Mouse (Mus musculus): Measurements from ENCODE around the gene Taf15. TPM values are rescaled to one million over a fixed set of nuclear protein-coding genes. Genes with fewer than 3 reads are reported as not detected.

Taf15 gene
- total RNA-seq, 2 experiments from 2014 or later, result 52.0 to 62.1 TPM

DNA sequence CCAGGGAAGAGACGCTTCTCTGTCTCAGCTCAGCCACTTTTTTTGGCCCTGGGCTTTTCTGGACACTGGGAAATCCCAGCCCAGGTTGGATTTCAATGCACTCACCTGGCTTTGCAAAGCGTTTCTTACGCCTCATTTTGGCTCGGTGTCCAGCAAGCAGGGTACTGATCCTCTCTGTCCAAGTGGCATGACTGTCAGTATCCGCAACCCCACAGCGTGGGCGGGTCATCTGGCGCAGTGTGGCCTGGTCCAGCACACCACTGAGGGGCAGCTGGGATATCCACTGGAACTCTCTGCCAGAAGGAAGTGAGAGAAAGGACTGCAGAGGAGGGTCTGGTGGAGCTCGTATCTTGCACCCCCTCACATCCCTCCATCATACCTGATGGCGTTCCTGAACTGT is 21.6 kb upstream of the Taf15 start:
- no peak for DNase-seq (ENCODE audit: low spot score in 2 of 2)
- intact Hi-C loops (cut with DNase I), result no loop called here

DNA sequence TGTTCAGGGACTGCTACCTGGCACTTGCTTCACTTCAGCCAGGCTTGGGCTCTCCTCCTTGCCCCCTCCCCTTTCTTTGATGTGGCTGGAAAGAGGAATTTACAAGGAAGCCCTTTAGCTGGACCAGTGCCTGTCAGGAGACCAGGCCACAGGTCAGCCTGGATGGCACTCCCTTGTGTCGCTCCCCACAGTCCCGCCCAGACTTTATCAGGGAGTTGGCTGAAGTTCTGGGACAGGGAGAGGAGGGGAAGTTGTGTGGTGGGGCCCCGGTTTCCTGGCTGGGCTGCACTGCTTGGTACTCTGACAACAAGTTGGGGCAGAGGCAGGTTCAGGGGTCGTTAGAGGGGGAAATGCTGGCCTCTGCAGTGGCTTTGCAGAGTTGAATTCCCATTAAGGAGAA is 18.3 kb upstream of the Taf15 start:
- DNase-seq (ENCODE audit: low spot score in 2 of 2), result no peak
- intact Hi-C loops (cut with DNase I), result no loop called here

DNA sequence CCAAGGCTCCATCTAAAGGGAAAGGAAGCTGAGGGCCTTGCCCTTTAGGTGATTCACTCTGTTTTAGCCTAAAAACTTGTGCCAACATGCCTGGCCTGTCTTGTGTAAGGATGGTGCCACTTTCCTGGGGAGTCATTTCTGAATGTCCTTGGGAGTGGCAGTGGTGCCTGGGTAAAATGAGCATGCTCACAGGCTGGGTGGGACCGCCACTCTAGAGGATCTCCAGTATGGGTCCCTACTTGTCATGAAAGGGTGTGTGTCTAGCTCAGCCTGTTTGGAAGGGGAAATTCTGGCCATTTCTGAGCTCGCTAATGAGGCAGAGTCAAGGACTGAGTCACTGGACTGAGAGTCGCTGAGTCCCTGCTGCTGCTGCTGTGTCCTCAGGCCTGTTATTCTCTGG is 17.3 kb upstream of the Taf15 start:
- no peak for DNase-seq (ENCODE audit: low spot score in 2 of 2)

DNA sequence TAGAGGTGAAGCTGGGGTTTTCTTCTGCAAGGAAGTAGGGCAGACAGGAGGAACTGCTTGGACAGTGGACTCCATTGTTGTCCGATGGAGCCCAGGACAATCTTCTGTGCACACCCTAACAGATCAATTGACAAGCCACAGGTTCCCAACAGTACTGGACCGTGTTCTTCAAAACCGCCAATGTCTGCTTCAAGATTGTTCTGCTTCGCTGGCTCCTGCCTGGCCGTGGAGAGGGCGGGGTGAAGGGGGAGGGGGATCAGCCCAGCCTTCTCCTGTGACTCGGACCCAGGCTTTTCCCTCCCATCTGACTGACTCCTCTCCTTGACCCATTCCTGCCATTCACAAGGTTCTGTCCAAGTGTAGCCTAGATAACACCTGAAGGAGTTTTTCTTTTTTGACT is 15.6 kb upstream of the Taf15 start:
- intact Hi-C loops (cut with DNase I), result no loop called here
- DNase-seq (ENCODE audit: low spot score in 2 of 2), result no peak

More for the DNA sequence above, 17.3 kb upstream of the Taf15 start:
- intact Hi-C loops (cut with DNase I), result no loop called here

DNA sequence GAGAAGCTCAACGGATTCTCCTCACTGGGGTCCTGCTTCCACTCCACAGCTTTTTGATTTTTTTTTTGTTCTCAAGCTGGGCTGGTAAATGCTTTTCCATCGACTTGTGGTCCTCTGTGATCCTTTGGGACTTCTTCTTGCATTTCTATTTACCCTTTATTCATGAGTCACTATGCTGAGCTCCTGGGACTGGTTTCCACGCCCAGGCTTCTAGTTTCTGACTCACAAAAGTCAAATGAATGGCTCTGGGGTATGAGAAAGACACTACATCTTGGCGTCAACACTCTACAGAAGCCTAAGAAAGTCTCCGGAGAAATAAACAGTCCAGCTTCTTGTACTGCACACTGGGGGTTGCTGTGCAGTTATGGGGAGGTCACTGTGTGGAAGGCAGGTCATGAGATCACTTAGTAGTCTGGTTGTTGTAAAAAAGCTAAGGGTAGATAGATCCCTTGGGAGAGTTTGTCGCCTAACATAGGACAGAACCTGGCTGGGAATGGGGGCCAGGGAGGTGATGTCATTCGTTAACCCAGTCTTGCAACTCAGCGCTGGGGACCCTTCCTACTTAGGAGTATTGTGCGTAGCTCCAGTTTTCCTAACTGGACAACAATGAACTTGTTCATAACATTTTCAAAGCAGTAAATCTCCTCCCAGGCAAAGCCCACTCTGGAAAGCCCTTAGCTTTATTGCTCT is 14.8 kb upstream of the Taf15 start:
- intact Hi-C loops (cut with DNase I), result no loop called here
- no peak for DNase-seq (ENCODE audit: low spot score in 2 of 2)

DNA sequence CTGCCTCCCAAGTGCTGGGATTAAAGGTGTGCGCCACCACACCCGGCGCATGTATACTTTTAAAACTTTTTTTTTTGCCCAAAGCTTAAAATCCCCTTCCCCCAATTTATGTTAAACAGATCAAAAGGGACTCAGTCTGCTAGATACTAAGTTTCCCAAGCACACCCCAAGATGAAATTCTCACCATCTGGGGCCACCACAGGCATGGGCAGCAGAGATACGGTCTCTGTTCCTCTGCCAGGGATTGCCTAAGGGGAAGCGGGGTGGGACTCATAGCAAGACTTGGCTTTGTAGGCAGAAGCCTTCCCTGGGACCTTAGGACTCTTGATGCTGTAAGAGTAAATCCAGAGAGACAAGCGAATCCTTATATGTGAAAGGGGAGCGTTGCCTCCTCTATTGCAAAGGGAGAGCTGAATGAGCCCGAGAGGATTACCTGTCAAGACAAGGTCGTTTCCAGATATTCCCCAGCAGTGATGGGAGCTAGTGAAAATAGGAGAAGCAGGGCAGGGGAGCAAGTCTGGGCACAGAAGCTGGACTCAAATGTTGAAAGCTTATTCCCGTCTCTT is 11.3 kb upstream of the Taf15 start:
- no peak for DNase-seq (ENCODE audit: low spot score in 2 of 2)
- intact Hi-C loops (cut with DNase I), result no loop called here

DNA sequence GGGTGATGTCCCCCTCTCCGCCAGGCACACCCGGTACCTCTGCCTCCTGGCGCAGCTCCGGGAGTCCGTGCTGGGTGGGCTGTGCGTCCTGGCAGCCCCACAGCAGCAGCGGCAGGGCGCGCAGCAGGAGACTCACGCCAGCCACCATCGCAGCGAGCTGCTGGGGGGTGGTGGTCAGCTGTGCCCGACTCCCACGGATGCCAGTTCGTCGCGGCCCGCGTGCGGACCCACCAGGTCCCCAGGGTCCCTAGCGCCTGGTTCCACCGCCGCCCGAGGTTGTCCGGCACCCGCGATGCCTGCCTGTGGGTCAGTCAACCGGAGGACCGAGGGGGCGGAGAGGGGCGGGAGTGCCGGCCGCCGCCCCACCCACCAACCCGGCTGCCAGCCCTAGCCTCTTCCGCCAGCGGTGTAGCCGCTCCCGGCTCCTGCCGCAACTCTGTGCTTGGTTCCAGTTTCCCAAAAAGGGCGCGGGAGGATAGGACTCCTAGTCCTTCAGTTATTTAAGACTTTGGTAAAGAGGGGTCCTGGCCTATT is 10.1 kb upstream of the Taf15 start, which contains the start of gene Mmp28:
Mmp28 (minus strand) TSS at position 361 of the 534 bp plus-strand sequence.
- DNase-seq (ENCODE audit: low spot score in 2 of 2), result no peak
- intact Hi-C loops (cut with DNase I), result no loop called here

DNA sequence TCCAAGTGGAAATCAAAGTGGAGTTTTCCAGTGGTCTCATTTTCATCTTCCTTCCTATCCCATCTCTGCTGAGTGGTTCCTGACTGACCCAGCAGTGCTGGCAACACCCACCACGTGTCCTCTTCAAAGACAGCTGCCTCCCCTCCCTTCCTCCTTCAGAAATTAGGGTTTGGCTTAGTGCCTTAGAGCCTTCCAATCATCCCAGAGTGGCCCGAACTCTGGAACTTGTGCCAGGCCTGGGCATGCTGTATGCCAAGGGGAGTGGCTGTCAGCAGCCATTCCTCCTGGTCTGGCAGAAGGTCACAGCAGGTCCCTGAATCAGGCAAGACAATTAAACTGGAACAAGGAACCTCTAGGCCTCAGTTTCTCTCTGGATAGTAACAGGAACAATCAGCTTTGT is 6.9 kb upstream of the Taf15 start:
- intact Hi-C loops (cut with DNase I), result no loop called here
- DNase-seq (ENCODE audit: low spot score in 2 of 2), result peak in 1 of 2 experiments; percentile 26

DNA sequence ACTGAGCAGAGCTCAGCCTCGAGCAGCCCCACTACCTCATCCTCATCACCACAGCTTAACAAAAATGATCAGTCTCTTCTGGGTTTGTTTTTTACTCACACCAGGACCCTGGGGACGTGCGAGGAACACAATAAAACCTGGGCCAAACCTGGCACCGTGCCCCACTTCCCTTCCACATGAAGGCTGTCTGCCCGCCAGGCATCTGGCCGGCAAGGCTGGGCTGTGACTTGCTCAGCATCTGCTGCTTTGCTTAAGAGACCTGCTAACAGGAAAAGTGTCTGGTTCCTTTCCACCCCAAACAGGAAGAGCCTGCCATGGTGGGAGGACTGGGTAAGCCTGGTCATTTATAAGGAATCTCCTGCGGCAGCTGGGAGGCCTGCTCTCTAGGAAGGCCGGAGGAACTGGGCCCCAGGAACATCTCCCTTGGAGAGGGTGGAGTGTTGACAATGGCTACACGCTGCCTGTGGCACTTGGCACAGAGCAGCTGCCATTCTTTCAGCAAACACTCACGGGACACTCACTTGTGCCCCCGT is 5.7 kb upstream of the Taf15 start:
- intact Hi-C loops (cut with DNase I), result no loop called here
- DNase-seq (ENCODE audit: low spot score in 2 of 2), result peak; percentile 54 to 61

DNA sequence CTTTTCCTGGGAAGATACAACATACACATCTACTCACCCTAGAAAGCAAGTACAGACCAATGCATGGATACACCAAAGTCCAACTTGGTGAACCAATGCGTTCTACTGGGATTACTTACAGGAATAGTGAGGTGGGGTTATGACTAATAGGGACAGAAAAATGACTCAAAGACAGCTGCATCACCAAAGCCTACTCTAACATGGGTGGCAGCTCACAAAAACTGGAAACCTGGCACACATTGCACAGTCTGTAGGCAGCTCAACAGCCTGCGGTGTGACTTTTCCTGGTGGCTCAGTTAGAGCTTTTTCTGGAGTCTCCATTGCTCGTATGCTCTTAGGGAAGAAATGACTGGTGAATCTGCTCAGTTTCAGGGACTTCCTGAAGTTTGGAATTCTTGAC is 4.1 kb upstream of the Taf15 start:
- no peak for DNase-seq (ENCODE audit: low spot score in 2 of 2)
- intact Hi-C loops (cut with DNase I), result no loop called here

DNA sequence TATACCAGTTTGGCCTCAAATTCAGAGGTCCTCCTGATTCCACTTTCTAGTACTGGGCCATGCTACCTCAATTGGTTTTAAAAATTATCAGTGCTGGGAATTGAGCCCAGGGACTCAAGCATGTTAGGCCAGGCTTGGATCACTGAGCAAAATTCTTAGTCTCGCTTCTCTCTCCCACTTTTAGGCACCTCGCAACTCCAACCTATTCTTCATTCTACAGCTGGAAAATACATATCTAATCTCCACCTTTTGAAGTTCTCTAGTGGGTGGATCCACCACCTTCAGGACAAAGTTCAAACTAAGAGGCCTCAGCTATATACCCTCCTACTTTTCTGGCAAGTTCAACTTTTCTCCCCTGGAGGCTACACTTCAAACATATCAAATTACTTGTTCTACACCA is 1.1 kb upstream of the Taf15 start:
- intact Hi-C loops (cut with DNase I), result loop anchor here (1.0 kb wide), 1 partner anchor 28 kb away; no protein-coding TSS in a partner anchor

DNA sequence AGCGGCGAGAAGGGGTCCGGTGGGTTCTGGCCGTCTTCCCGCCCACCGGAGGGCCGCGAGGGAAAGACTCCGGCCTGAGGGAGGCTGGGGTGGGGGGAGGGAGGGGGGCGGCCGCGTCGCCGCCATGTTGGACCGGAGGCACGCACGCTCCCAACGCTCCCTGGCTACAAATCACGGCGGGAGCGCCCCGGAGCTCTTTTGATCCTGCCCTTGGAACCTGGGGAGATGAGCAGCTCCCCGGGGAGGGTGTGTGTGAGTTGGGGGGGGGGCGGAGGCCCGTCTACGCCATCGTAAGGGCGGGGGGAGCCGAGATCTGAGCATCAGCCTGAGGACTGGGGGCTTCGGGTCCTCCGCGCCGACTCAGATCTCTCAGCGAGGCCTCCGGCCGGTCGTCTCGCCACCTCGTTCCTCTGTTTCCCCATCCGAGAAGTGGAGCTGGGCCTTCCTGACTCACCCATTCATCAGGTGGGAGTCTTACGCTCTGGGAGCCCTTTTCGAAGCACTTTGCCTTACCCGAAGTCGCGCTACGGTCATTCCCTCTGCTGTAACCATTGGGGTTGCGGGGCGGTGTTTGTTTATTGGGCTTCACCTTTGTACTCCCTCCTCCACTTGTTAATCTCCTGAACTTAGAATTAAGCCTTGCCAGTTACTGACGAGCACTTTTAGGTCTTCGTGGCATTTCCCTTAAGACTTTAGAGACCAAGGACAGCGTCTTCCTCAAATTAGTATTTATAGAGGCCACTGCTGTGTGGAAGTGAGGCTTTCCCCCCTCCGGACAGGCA is 540 bp downstream of the Taf15 start:
- no peak for DNase-seq (ENCODE audit: low spot score in 2 of 2)
- intact Hi-C loops (cut with DNase I), result no loop called here

More for the DNA sequence above, 1.1 kb upstream of the Taf15 start:
- DNase-seq (ENCODE audit: low spot score in 2 of 2), result no peak

DNA sequence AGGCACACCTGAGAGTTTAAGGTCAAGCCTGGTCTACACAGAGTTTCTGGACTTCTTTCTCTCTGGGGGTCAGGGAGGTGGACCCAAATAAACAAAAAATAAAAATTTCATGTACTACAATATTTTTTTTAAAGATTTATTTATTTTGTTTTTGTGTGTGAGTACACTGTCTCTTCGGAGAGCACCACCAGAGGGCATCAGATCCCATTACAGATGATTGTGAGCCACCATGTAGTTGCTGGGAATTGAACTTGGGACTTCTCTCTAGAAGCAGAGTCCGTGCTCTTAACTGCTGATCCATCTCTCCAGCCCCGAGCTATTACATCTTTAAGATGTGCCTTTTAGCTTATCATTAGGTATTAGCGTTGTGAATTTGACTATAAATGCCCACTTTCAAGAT is 18.6 kb downstream of the Taf15 start:
- intact Hi-C loops (cut with DNase I), result no loop called here
- no peak for DNase-seq (ENCODE audit: low spot score in 2 of 2)

DNA sequence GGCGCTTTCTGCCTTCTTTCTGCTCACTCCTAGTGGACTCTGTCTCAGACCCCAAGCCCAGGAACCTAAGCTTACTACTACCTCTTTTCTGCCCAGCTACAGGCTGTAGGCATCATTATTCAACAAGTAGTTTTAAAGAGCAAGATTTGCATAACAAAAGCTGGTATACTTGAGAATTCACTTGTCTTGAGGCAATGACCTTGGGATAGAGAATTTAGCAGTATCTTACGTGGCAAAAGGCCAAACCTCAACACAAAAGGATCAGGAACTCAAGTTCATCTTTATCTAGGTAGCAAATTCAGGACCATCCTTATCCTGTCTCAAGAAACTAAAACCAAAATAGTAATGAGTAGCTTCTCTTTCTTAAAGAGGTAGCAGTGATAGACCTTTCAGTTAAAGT is 22.7 kb downstream of the Taf15 start:
- DNase-seq (ENCODE audit: low spot score in 2 of 2), result no peak
- intact Hi-C loops (cut with DNase I), result no loop called here

DNA sequence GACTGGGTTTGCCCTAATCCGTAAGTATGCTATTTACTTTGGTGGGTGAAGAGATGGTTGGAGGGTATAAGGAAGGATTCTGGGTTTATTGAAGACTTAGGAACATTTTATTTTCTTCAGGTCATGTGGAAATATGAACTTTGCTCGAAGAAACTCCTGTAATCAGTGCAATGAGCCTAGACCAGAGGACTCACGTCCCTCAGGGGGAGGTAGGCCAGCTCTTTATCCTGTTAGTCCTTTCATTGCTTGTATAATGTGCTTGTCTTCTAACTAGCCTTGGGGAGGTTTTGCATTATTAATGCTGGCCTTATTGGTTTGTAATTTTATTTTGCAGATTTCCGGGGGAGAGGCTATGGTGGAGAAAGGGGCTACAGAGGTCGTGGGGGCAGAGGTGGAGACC is 31.4 kb downstream of the Taf15 start:
- intact Hi-C loops (cut with DNase I), result no loop called here

DNA sequence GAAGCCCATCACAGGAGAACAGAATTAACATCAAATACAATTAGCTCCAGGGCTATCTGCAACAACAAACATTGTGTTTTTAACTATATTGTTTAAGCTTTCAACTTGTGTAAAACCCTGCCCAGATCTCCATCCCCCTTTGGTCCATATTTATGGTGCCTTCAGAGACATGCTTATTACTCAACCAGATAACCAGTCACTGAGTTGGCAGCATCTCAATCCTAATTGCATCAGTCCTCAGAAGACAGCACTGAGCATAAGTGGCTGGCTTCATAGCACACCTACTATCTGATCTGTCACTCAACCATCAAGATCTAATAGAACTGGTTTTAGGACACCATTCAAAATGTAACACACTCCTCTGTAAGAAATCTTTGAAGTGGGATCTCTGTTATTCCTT is 36.6 kb downstream of the Taf15 start:
- DNase-seq (ENCODE audit: low spot score in 2 of 2), result no peak

More for the DNA sequence above, 31.4 kb downstream of the Taf15 start:
- DNase-seq (ENCODE audit: low spot score in 2 of 2), result no peak

DNA sequence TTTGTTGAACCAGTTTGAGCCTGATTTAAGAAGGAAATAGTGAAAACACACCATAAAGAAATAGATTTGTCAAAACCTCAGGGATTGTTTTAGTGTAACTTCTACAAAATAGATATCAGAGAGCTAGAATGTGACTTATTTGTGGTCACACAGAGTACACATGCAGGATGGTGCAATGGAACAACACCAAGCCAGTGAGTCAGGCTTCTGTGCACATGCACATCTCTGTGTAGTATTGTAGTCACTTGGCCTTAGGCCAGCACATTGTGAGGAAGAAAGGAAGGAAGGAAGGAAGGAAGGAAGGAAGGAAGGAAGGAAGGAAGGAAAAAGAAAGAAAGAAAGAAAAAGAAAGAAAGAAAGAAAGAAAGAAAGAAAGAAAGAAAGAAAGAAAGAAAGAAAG is 44.3 kb downstream of the Taf15 start:
- DNase-seq (ENCODE audit: low spot score in 2 of 2), result no peak
- intact Hi-C loops (cut with DNase I), result no loop called here

More for the DNA sequence above, 36.6 kb downstream of the Taf15 start:
- intact Hi-C loops (cut with DNase I), result no loop called here

DNA sequence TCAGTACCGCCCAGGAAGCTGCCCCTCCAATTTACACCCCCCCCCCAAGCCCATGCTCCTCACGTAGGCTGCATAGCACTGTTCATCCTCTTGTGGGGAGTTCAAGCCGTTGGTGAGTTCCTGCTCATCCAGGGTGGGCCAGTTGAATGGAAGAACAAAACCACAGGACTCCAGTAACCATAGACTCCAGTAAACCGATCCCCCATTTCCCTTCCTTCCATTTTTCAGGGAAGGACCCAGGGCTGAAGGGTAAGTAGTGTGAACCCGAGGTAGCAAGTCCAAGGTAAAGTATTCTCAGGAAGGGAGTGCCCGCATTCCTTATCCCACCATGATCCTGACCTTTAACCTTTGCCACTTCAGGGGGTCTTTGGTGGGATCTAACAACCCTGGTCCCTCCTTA is 45.5 kb downstream of the Taf15 start:
- DNase-seq (ENCODE audit: low spot score in 2 of 2), result no peak
- intact Hi-C loops (cut with DNase I), result no loop called here

DNA sequence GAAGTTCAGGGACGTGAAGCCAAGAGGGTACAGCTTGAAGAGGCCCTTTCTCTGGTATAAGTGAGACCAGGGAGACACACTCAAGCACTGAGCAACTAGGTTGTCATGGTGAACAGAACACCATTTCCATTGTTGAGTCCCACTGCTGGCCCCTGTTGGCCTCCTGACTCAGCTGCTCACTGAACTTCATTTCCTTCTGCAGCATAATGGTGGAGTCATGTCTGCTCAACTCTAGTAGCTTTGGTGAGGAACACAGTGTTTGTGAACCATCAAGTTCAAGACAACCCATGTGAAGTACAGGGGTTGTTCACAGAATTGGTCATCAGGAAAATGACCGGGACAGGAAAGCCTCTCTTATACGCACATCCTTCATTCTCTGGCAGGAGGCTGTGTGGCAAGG is 49.2 kb downstream of the Taf15 start, which contains the start of gene Heatr9:
Heatr9 (minus strand) TSS at position 101 of the 400 bp plus-strand sequence.
- intact Hi-C loops (cut with DNase I), result no loop called here
- DNase-seq (ENCODE audit: low spot score in 2 of 2), result no peak

DNA sequence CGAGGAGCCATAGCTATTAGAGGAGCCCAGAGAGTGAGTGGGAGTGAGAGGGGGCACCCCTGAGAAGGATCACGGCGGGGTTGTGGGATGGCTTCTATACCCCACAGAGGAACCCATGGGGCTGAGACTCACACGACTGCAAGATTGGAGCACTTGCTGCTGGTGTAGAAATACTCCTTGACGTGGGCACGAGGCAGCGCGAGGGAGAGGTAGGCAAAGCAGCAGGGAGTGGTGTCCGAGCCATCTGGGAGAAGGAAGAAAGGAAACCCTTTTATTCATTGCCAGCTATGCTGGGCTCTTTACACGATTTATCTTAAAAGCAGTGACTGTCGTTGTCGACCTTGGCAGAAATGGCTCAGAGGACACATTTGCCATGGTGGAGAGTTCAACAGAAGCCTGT is 56.1 kb downstream of the Taf15 start:
- peak; percentile 10 to 14 for DNase-seq (ENCODE audit: low spot score in 2 of 2)
- intact Hi-C loops (cut with DNase I), result no loop called here

Measured in left cerebral cortex, postnatal 14 days (tissue).